Mouse (Mus musculus): ENCODE results near the gene Olfr1066. TPM values are rescaled to one million over a fixed set of nuclear protein-coding genes. Genes with fewer than 3 reads are reported as not detected.
"Not testable (repeated sequence)": the region's sequence is repeated elsewhere in the genome, so short reads cannot be mapped to it uniquely, and the experiment has no call there.

The Olfr1066 gene
- polyA plus RNA-seq (2016; fragmentation: Nextera tagmentation; extraction: Ambion mirVana), result not detected in 2 replicates

- Histone ChIP-seq H3K4me2 (replicated peaks) (no peak within 1 kb of the TSS), H3K9ac (no peak within 1 kb of the TSS), H3K27ac (no peak within 1 kb of the TSS), H3K36me3 (no peaks in the 10 kb centered on the region), H3K4me1 (no peaks in the 10 kb centered on the region), H3K4me3 (no peak within 1 kb of the TSS), H3K9me3 (no peaks in the 10 kb centered on the region), H3K27me3 (no peaks in the 10 kb centered on the region)
- 79% methylated on average over 1 of the region's 1 CpGs for WGBS
- ATAC-seq (ENCODE audit: insufficient number of reproducible peaks, insufficient read depth, low FRiP score, low TSS enrichment), result no peak
Observed at GRCm38 (mm10) chr2:86456169-86456568, at the start of gene Olfr1066. Gene Olfr1066, minus strand, starts transcription at chr2:86456269.

DNA sequence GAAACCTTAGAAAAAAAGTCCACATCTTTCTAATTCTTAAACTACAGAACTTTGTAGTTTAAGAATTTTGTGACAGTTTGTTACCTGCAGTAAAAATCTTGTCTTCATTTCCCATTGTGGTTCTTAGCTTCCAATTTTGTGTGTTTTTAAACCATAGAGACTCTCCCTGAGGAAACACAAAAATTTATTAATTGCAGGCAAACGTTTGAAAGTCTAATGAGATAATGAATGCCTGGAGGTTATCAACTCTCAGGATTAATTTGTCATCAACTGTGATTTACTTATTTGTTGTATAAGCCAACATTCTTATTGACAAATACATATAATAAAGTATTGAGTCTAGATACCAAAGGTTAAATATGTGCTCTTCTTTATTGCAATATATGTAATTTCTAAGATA lies 31.2 kb upstream of the Olfr1066 start, which contains the start of gene Olfr228:
Gene Olfr228, minus strand, starts transcription at position 101 of the 400 bp plus-strand sequence.
- WGBS, result 29% methylated on average over 1 of the region's 1 CpGs
- Histone ChIP-seq H3K9ac (no peak within 1 kb of the TSS), H3K27me3 (no peaks in the 10 kb centered on the region), H3K4me2 (replicated peaks) (no peak within 1 kb of the TSS), H3K27ac (no peak within 1 kb of the TSS), H3K9me3 (no peaks in the 10 kb centered on the region), H3K4me3 (no peak within 1 kb of the TSS), H3K4me1 (no peaks in the 10 kb centered on the region), H3K36me3 (no peaks in the 10 kb centered on the region)
- ATAC-seq (ENCODE audit: insufficient number of reproducible peaks, insufficient read depth, low FRiP score, low TSS enrichment), result no peak

GRCm38 (mm10) chr2:86464442-86465109 lies 8.5 kb upstream of the Olfr1066 start:
- no peaks in the 10 kb centered on the region for H3K36me3 ChIP-seq
- H3K9me3 ChIP-seq, result no peaks in the 10 kb centered on the region
- 0 out of 2 replicates have a peak overlapping the region, but pooled peaks have one; percentile 15 for H3K4me2 ChIP-seq (replicated peaks)
- no peak overlapping the region for H3K9ac ChIP-seq
- no peaks in the 10 kb centered on the region for H3K4me1 ChIP-seq
- WGBS, result 32% methylated on average over 10 of the region's 10 CpGs
- no peak overlapping the region for H3K4me3 ChIP-seq
- ATAC-seq (ENCODE audit: insufficient number of reproducible peaks, insufficient read depth, low FRiP score, low TSS enrichment), result no peak
- no peaks in the 10 kb centered on the region for H3K27me3 ChIP-seq
- no peak overlapping the region for H3K27ac ChIP-seq

DNA sequence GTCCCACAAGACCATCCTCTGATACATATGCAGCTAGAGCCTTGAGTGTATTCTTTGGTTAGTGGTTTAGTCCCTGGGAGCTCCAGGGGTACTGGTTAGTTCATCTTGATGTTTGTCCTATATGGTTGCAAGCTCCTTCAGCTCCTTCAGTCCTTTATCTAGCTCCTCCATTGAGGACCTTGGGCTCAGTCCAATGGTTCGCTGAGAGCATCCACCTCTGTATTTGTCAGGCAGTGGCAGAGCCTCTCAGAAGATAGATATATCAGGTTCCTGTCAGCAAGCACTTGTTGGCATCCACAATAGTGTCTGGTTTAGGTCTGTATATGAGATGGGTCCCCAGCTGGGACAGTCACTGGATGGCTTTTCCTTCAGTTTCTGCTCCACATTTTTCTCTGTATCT lies 4.4 kb upstream of the Olfr1066 start:
- Histone ChIP-seq H3K36me3 (no peaks in the 10 kb centered on the region), H3K9ac (no peak overlapping the region), H3K9me3 (no peaks in the 10 kb centered on the region), H3K4me1 (no peaks in the 10 kb centered on the region), H3K27ac (no peak overlapping the region), H3K4me3 (no peak overlapping the region), H3K27me3 (no peaks in the 10 kb centered on the region), H3K4me2 (replicated peaks) (no peak overlapping the region)
- 90% methylated on average over 1 of the region's 1 CpGs for WGBS
- ATAC-seq (ENCODE audit: insufficient number of reproducible peaks, insufficient read depth, low FRiP score, low TSS enrichment), result no peak

- H3K36me3 ChIP-seq; H3K27me3 ChIP-seq; H3K9ac ChIP-seq; H3K4me3 ChIP-seq; H3K4me1 ChIP-seq; ATAC-seq (ENCODE audit: insufficient number of reproducible peaks, insufficient read depth, low FRiP score, low TSS enrichment); H3K27ac ChIP-seq; H3K9me3 ChIP-seq; H3K4me2 ChIP-seq (replicated peaks): not testable (repeated sequence)
- 33% methylated on average over 1 of the region's 1 CpGs for WGBS
Observed at GRCm38 (mm10) chr2:86450491-86450890, 5.6 kb downstream of the Olfr1066 start, which contains the start of gene Olfr1065. Gene Olfr1065, minus strand, starts transcription at chr2:86450591.

GRCm38 (mm10) chr2:86442101-86442500 lies 14.0 kb downstream of the Olfr1066 start:
- H3K27me3 ChIP-seq; H3K9ac ChIP-seq; ATAC-seq (ENCODE audit: insufficient number of reproducible peaks, insufficient read depth, low FRiP score, low TSS enrichment); H3K36me3 ChIP-seq; H3K27ac ChIP-seq; H3K9me3 ChIP-seq; H3K4me1 ChIP-seq; H3K4me2 ChIP-seq (replicated peaks); H3K4me3 ChIP-seq: not testable (repeated sequence)
- 60% methylated on average over 1 of the region's 1 CpGs for WGBS

DNA sequence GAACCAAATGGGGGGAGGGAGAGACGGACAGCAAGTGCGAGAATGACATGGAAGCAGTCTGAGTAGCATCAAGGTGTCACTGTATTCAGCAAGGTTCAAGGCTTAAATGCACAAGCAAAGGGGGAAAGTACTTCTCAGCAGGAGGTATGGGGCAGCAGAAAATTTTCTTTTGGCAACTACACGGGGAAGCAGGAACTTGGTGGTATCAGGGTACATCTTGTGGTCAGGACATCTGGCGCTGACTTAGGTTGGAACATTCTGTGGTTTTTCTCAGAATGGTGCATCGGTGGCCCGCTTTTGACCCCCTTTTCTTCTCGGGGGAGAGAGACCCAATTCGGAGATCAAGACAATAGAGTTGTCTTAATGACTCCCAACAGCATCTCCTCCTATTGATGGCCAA lies 27.6 kb downstream of the Olfr1066 start:
- not testable (repeated sequence) for H3K27me3 ChIP-seq; ATAC-seq (ENCODE audit: insufficient number of reproducible peaks, insufficient read depth, low FRiP score, low TSS enrichment); H3K27ac ChIP-seq; H3K9me3 ChIP-seq; H3K4me2 ChIP-seq (replicated peaks); H3K4me1 ChIP-seq; H3K4me3 ChIP-seq; H3K36me3 ChIP-seq; H3K9ac ChIP-seq
- 91% methylated on average over 8 of the region's 8 CpGs for WGBS

DNA sequence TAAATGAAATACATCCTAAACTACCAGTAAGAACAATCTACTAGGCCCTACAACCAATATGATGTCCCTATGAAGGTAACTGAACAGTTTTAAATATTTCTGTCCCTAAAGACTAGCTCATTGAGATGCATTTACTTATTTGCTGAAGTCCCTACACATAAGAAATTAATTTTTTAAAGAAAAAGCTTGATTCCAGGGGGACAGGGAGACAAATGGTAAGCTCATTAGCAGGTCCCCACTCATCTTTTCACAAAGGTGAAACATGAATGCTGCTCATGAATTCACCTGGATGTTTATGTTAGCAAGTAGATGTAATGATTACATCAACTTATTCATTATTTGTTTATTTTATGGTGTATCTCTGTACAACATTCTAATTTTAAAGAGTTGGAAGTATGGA lies 29.4 kb downstream of the Olfr1066 start, which contains the start of gene Olfr1062:
Gene Olfr1062, minus strand, starts transcription at position 101 of the 400 bp plus-strand sequence.
- not testable (repeated sequence) for H3K9ac ChIP-seq; H3K4me1 ChIP-seq; H3K4me2 ChIP-seq (replicated peaks); H3K9me3 ChIP-seq; ATAC-seq (ENCODE audit: insufficient number of reproducible peaks, insufficient read depth, low FRiP score, low TSS enrichment); H3K36me3 ChIP-seq; H3K27me3 ChIP-seq; H3K27ac ChIP-seq; H3K4me3 ChIP-seq

- no peaks in the 10 kb centered on the region for H3K4me1 ChIP-seq
- H3K27ac ChIP-seq, result no peak within 1 kb of the TSS
- WGBS, result 85% methylated on average over 1 of the region's 1 CpGs
- H3K9ac ChIP-seq, result no peak within 1 kb of the TSS
- no peak within 1 kb of the TSS for H3K4me3 ChIP-seq
- no peak within 1 kb of the TSS for H3K4me2 ChIP-seq (replicated peaks)
- H3K27me3 ChIP-seq, result no peaks in the 10 kb centered on the region
- H3K9me3 ChIP-seq, result no peaks in the 10 kb centered on the region
- H3K36me3 ChIP-seq, result no peaks in the 10 kb centered on the region
- ATAC-seq (ENCODE audit: insufficient number of reproducible peaks, insufficient read depth, low FRiP score, low TSS enrichment), result no peak
Observed at GRCm38 (mm10) chr2:86413950-86414349, 42.1 kb downstream of the Olfr1066 start, which contains the start of gene Olfr1061. Gene Olfr1061, minus strand, starts transcription at chr2:86414050.

Other genes starting within 250 kb of the Olfr1066 start
- gene Olfr1046, start 237.0 kb downstream of the Olfr1066 start, polyA plus RNA-seq (2016; fragmentation: Nextera tagmentation; extraction: Ambion mirVana), result not detected in 2 replicates
- not detected in 2 replicates for gene Olfr1047, start 224.9 kb downstream of the Olfr1066 start, polyA plus RNA-seq (2016; fragmentation: Nextera tagmentation; extraction: Ambion mirVana)
- not detected in 2 replicates for gene Olfr1048, start 216.0 kb downstream of the Olfr1066 start, polyA plus RNA-seq (2016; fragmentation: Nextera tagmentation; extraction: Ambion mirVana)
- gene Olfr1049, start 197.9 kb downstream of the Olfr1066 start, polyA plus RNA-seq (2016; fragmentation: Nextera tagmentation; extraction: Ambion mirVana), result not detected in 2 replicates
- gene Olfr1051, start 177.2 kb downstream of the Olfr1066 start, polyA plus RNA-seq (2016; fragmentation: Nextera tagmentation; extraction: Ambion mirVana), result not detected in 2 replicates
- not detected in 2 replicates for gene Olfr1052, start 163.8 kb downstream of the Olfr1066 start, polyA plus RNA-seq (2016; fragmentation: Nextera tagmentation; extraction: Ambion mirVana)
- gene Olfr1053, start 141.0 kb downstream of the Olfr1066 start, polyA plus RNA-seq (2016; fragmentation: Nextera tagmentation; extraction: Ambion mirVana), result not detected in 2 replicates
- gene Olfr1054, start 120.8 kb downstream of the Olfr1066 start, polyA plus RNA-seq (2016; fragmentation: Nextera tagmentation; extraction: Ambion mirVana), result not detected in 2 replicates
- gene Olfr1055, start 106.0 kb downstream of the Olfr1066 start, polyA plus RNA-seq (2016; fragmentation: Nextera tagmentation; extraction: Ambion mirVana), result not detected in 2 replicates
- gene Olfr1056, start 93.8 kb downstream of the Olfr1066 start, polyA plus RNA-seq (2016; fragmentation: Nextera tagmentation; extraction: Ambion mirVana), result not detected in 2 replicates
- not detected in 2 replicates for gene Olfr1057, start 77.9 kb downstream of the Olfr1066 start, polyA plus RNA-seq (2016; fragmentation: Nextera tagmentation; extraction: Ambion mirVana)
- not detected in 2 replicates for gene Olfr1058, start 67.7 kb downstream of the Olfr1066 start, polyA plus RNA-seq (2016; fragmentation: Nextera tagmentation; extraction: Ambion mirVana)
- not detected in 2 replicates for gene Olfr1061, start 42.2 kb downstream of the Olfr1066 start, polyA plus RNA-seq (2016; fragmentation: Nextera tagmentation; extraction: Ambion mirVana)
- not detected in 2 replicates for gene Olfr1062, start 29.5 kb downstream of the Olfr1066 start, polyA plus RNA-seq (2016; fragmentation: Nextera tagmentation; extraction: Ambion mirVana)
- gene Olfr1065, start 5.7 kb downstream of the Olfr1066 start, polyA plus RNA-seq (2016; fragmentation: Nextera tagmentation; extraction: Ambion mirVana), result not detected in 2 replicates
- gene Olfr228, start 31.1 kb upstream of the Olfr1066 start, polyA plus RNA-seq (2016; fragmentation: Nextera tagmentation; extraction: Ambion mirVana), result not detected in 2 replicates
- gene Olfr1076, start 52.2 kb upstream of the Olfr1066 start, polyA plus RNA-seq (2016; fragmentation: Nextera tagmentation; extraction: Ambion mirVana), result not detected in 2 replicates
- not detected in 2 replicates for gene Olfr1079, start 86.2 kb upstream of the Olfr1066 start, polyA plus RNA-seq (2016; fragmentation: Nextera tagmentation; extraction: Ambion mirVana)
- not detected in 2 replicates for gene Olfr1080, start 102.0 kb upstream of the Olfr1066 start, polyA plus RNA-seq (2016; fragmentation: Nextera tagmentation; extraction: Ambion mirVana)
- gene Olfr1082, start 142.7 kb upstream of the Olfr1066 start, polyA plus RNA-seq (2016; fragmentation: Nextera tagmentation; extraction: Ambion mirVana), result not detected in 2 replicates
- gene Olfr1084, start 183.5 kb upstream of the Olfr1066 start, polyA plus RNA-seq (2016; fragmentation: Nextera tagmentation; extraction: Ambion mirVana), result not detected in 2 replicates
- not detected in 2 replicates for gene Olfr1085, start 205.8 kb upstream of the Olfr1066 start, polyA plus RNA-seq (2016; fragmentation: Nextera tagmentation; extraction: Ambion mirVana)
- not detected in 2 replicates for gene Olfr1086, start 223.8 kb upstream of the Olfr1066 start, polyA plus RNA-seq (2016; fragmentation: Nextera tagmentation; extraction: Ambion mirVana)
- gene Olfr1087, start 242.1 kb upstream of the Olfr1066 start, polyA plus RNA-seq (2016; fragmentation: Nextera tagmentation; extraction: Ambion mirVana), result not detected in 2 replicates

Measured in embryonic facial prominence, embryonic 12.5 days (tissue).